Mouse (Mus musculus) CD8-positive naive resting alpha-beta T cell, adult 2 months (primary cell): ENCODE results near the gene Pcsk6.

Source experiments
- DNase-seq, 2 experiments: peaks; one replicate each; pipeline ENCODE4 v3.0.0; 2022; ENCODE audit warnings: low read depth in 2 of 2, low spot score in 2 of 2

Pcsk6 gene

GRCm38 (mm10) chr7:65880666-65881289 is 19.2 kb downstream of the Pcsk6 start:
- no peak for DNase-seq

GRCm38 (mm10) chr7:65881290-65881688 is 19.8 kb downstream of the Pcsk6 start:
- no peak for DNase-seq

GRCm38 (mm10) chr7:65884928-65885327 is 23.4 kb downstream of the Pcsk6 start:
- no peak for DNase-seq

GRCm38 (mm10) chr7:65885819-65886218 is 24.3 kb downstream of the Pcsk6 start:
- no peak for DNase-seq

GRCm38 (mm10) chr7:65891831-65892230 is 30.3 kb downstream of the Pcsk6 start:
- no peak for DNase-seq

GRCm38 (mm10) chr7:65892264-65892828 is 30.8 kb downstream of the Pcsk6 start:
- no peak for DNase-seq

- DNase-seq, result no peak
Observed at GRCm38 (mm10) chr7:65893546-65893945, 32.0 kb downstream of the Pcsk6 start.

- DNase-seq, result no peak
Observed at GRCm38 (mm10) chr7:65895262-65895661, 33.7 kb downstream of the Pcsk6 start.

- DNase-seq, result no peak
Observed at GRCm38 (mm10) chr7:65901231-65901630, 39.7 kb downstream of the Pcsk6 start.

- no peak for DNase-seq
Observed at GRCm38 (mm10) chr7:65902471-65903180, 41.1 kb downstream of the Pcsk6 start.

GRCm38 (mm10) chr7:65903456-65903855 is 41.9 kb downstream of the Pcsk6 start:
- DNase-seq, result no peak

GRCm38 (mm10) chr7:65906528-65907272 is 45.2 kb downstream of the Pcsk6 start:
- no peak for DNase-seq

GRCm38 (mm10) chr7:65909343-65910127 is 48.0 kb downstream of the Pcsk6 start:
- no peak for DNase-seq

GRCm38 (mm10) chr7:65913088-65913610 is 51.6 kb downstream of the Pcsk6 start:
- DNase-seq, result no peak

GRCm38 (mm10) chr7:65914761-65915301 is 53.3 kb downstream of the Pcsk6 start:
- no peak for DNase-seq

- DNase-seq, result no peak
Observed at GRCm38 (mm10) chr7:65915821-65916220, 54.3 kb downstream of the Pcsk6 start.

GRCm38 (mm10) chr7:65916566-65916965 is 55.0 kb downstream of the Pcsk6 start:
- DNase-seq, result no peak

- no peak for DNase-seq
Observed at GRCm38 (mm10) chr7:65918431-65918830, 56.9 kb downstream of the Pcsk6 start.

GRCm38 (mm10) chr7:65929398-65929797 is 67.9 kb downstream of the Pcsk6 start:
- no peak for DNase-seq

GRCm38 (mm10) chr7:65930478-65930877 is 68.9 kb downstream of the Pcsk6 start:
- no peak for DNase-seq
